Mouse (Mus musculus): Measurements from ENCODE around the gene Stard5.

Stard5 gene

DNA sequence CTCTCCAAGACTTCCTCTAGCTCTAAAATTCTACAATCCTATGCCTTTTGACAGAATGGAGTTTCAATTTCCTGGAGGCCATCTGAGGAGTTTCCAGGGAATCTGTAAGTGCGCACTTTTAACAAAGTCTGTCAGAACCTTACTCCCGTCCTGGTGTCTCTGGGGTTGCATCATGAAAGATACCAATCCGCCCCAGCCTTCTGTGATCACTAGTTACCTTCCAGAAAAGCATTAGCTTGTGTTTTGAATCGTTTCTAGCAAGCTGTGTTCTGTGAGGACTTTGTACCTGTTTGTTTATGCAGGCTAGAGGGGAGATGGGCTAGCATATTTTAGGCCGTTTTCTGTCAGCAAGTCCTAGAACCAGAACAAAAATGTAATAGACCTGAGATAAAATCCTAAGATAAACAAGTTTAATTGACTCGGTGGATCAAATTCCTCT, 942 bp downstream of the Stard5 start:
- no peak for DNase-seq (ENCODE audit: low read depth, low spot score)

DNA sequence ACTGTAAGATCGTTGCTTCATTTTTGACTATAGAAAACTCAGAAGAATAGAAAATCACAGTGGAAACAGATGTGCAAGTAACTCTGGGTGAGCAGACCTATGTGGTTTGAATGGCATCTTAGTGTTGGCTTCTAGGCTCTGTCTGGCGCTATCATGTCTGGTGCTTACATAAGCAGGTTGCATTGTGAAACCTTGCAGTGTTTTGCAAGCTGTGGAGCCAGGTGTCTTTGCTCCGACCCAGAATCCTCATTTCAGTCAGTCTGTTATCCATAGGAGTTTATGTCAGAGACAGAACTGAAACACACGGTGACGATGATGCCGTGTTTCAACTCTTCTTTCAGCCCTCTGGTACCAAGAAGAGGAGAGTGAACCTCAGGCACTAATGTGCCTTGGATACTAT, 2.1 kb downstream of the Stard5 start:
- no peak for DNase-seq (ENCODE audit: low read depth, low spot score)

GRCm38 (mm10) chr7:83635726-83636125, 4.0 kb downstream of the Stard5 start:
- DNase-seq (ENCODE audit: low read depth, low spot score): no peak

GRCm38 (mm10) chr7:83636425-83636824, 4.7 kb downstream of the Stard5 start:
- DNase-seq (ENCODE audit: low read depth, low spot score): no peak

DNA sequence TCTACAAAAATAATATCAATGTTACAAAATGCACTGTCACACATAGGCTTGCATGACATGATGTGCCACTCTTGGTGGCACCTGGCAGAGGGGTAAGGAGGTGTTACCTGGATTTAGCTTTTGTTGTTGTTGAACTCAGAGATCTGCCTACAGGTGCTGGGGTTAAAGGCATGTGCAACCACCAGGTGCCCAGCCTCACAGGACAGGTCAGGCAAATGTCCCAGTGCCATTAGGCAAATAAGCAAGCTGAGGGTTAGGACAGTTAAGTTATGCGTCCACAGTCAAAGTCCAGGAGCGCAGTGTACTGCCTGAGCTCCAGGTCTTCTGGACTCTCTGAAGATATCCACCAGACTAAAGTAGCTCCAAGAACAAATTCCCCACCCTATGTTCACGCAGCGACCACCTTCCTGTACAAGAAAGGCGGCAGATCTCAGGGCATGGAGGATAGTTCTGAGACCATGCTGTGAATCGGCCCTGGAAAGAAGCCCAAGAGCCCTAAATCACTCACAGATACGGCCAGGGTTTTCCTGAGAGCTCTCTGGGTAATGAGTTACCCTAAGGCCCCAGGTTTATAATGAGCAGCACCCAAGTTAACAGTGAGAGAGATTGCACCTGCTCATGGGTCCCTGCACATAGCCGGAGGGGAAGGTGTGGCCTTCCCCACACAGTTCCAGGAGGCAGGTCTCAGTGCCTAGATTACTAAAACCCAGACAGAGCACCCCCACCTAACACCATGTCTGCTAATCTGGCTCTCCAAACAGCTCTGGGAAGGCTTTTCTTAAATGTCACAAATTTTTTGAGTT, 6.2 kb downstream of the Stard5 start:
- peak; percentile 14 for DNase-seq (ENCODE audit: low read depth, low spot score)

DNA sequence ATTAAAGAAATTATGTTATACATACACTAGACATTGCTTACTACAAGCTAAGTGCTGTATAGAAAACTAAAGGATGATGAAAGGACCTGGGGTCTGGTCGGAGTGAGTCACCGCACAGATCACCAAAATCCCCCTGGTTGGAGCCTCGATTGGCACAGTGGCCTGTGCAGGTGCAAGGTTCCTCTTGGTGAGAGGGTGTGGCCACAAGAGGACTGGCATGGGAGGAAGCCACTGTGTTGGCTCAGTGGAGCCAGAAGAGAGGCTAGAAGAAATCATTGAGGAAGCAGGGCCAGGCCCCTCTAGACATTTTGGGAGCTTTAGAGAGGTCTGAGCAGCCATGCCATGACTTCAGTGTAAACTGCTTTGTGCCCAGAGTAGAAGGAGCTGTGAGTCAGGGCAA, 7.3 kb downstream of the Stard5 start:
- no peak for DNase-seq (ENCODE audit: low read depth, low spot score)

- no peak for DNase-seq (ENCODE audit: low read depth, low spot score)
These were observed 8.8 kb downstream of the Stard5 start for GRCm38 (mm10) chr7:83640581-83640980.

- DNase-seq (ENCODE audit: low read depth, low spot score): peak; percentile 39
These were observed 9.4 kb downstream of the Stard5 start for GRCm38 (mm10) chr7:83641163-83641562.

- DNase-seq (ENCODE audit: low read depth, low spot score): no peak
These were observed 11.8 kb downstream of the Stard5 start for GRCm38 (mm10) chr7:83643581-83643980.

- DNase-seq (ENCODE audit: low read depth, low spot score): no peak
These were observed 13.0 kb downstream of the Stard5 start for GRCm38 (mm10) chr7:83644761-83645160.

DNA sequence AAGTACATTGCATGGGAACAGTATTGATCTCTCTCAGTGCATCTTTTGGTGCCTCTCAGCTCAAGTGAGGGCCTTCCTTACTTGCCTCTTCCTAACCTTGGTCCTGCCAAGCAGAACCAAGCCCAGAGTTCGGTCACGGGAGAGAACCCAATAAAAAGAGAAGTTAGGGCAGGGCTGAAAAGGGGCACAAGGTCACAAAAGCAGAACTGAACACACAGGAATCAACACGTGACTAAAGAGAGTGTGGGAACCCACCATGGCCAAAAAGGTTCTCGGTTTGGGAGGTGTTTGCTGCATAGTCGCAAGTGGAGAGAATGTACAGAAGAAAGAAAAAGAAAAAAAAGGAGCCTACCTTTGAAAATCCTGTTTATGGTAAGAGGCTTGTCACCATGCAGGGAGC, 13.7 kb downstream of the Stard5 start:
- no peak for DNase-seq (ENCODE audit: low read depth, low spot score)

GRCm38 (mm10) chr7:83648807-83649206, 17.0 kb downstream of the Stard5 start:
- DNase-seq (ENCODE audit: low read depth, low spot score): no peak

DNA sequence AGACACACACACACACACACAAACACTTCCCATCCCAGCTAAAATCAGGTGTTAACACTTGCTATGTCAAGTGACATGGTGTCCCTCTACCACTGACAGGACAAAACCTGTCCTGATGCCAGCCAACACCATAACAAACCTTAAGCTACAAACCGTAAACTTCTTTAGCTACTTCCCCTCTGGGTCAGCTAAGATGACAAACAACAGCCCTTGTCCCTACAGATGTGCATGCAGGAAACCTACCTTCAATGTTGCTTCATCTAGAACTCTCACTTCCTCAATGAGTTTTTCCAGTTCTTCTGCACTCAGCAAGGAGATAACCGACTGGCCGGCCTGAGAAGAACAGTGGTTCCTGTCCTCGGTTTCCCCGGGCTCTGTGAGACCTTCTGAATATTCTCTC, 18.9 kb downstream of the Stard5 start:
- no peak for DNase-seq (ENCODE audit: low read depth, low spot score)

DNA sequence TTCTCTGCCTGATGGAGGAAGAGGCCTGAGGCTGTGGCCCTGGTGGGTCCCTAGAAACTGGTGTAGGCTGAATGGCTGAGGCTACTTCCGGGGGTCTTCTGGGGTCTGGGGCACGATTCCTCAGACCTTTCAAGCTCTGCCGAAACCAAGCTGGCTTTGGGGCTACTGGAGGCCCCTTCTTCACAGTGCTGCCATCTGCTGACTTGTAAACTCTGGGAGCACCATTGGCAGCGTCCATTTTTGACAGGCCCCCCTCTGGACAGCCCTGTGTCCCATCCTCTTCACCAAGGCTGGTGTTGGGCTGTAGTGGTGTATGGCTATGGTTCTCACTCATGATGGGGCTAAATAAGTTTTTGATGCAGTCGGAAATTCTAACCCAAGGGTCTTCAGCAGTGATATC, 20.7 kb downstream of the Stard5 start:
- no peak for DNase-seq (ENCODE audit: low read depth, low spot score)

- no peak for DNase-seq (ENCODE audit: low read depth, low spot score)
These were observed 21.9 kb downstream of the Stard5 start for GRCm38 (mm10) chr7:83653605-83654051.

DNA sequence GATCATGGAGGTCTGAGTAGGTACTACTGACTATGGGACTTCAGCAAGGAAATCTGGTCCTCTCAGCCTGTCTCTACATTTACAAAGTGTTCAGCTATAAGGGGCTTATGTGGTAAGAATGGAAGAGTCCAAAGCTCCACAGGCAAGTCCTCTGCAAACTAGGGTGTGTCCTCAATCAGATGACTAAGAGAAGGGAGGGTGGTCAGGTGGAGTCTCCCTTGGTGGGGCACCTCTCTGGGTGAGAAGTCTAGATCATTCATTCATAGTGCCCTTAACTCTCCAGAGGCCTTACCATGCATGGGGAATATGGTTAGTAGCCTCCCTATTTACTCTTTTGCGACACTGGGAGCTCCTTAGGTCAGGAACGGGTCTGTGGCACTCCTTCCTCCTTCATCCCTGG, 22.4 kb downstream of the Stard5 start:
- DNase-seq (ENCODE audit: low read depth, low spot score): no peak

GRCm38 (mm10) chr7:83654938-83655630, 23.3 kb downstream of the Stard5 start:
- DNase-seq (ENCODE audit: low read depth, low spot score): no peak

GRCm38 (mm10) chr7:83658716-83659115, 27.0 kb downstream of the Stard5 start:
- no peak for DNase-seq (ENCODE audit: low read depth, low spot score)

DNA sequence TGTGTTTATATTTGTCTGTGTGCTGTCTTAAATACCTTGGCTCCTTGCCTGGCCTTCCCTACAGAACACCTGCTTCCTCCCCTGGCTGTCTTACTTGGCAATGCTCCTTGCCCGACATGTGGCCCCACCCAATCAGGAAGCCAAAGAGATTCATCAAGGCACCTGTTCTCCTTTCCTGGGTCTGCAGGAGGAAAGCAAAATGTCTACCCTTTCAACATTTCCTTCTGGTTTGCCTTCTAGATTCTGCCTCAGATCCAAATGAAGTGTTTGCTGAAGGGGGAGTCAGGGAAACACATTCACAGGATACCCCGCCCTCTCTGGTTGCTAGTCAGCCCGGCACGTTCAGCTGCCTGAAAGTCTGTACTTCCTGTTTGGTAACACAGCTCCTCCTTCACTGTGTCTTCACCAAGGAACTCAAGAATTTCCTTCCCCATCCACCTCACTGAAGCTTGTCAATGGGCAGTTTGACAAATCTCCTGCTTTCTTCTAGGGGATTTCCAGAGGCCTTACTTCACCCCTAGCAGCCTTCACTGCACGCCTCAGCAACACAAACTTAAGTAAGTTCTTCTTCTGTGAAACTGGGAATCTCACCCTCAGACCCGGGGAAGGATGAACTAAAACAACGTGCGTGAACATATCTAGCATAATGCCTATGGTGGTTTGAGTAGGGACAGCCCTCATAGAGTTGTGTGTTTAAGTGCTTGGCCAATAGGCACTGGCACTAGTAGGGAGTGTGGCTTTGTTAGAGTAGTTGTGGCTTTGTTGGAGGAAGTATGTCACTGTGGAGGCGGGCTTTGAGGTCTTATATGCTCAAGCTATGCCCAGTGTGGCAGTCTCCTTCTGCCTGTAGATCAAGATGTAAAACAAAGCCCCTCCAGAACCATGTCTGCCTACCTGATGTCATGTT, 27.7 kb downstream of the Stard5 start:
- no peak for DNase-seq (ENCODE audit: low read depth, low spot score)

GRCm38 (mm10) chr7:83660273-83660691, 28.5 kb downstream of the Stard5 start:
- DNase-seq (ENCODE audit: low read depth, low spot score): peak; percentile 25

- no peak for DNase-seq (ENCODE audit: low read depth, low spot score)
These were observed 29.3 kb downstream of the Stard5 start for GRCm38 (mm10) chr7:83661031-83661430.

DNA sequence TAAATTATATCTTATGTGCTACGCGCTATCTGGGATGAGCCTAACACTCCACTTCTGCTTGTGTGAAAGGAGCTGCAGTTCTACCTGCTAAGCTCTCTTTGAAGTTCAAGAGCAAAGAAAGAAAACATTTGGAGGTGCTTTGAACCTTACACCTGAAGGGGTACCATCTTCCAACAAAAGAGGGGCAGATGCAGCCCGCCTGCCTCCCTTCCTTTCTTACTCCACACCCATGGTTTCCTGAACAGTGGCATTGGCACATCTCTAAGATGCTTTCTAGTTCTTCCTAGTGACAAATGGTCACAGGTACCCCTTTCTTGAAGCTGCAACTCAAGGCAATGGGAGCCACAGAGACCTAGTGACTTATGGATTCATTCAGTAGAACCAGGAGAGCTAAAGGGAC, 30.0 kb downstream of the Stard5 start:
- DNase-seq (ENCODE audit: low read depth, low spot score): no peak

Measured in ZHBTc4 (cell line).